25 mouse cellular contexts compared by ENCODE assay signal in the genomic region with DNA sequence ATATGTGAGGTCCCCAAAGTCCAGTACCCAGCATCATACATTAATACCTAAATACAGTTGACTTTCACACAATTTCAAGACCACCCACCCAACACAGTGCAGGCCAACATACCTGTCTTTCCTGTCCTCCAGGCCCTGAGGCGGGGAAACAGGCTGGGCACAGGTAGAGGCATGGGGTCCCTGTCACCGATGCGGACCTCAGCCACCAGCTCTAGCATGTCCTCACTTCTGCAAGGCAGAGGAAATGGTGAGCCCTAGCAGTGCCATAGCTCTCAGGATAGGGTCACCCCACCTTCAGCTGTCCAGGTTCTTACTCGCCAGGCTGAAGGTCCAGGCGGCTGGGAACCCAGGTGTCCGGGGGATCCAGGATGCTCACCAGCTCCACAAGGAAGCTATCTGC.
"Had no signal": no experiment of that assay in that cellular context is flagged by ENCODE, and none has a peak within 500 bp of the region (broad histone marks: within the 10 kb centered on the region; RNA-seq: fewer than 3 reads in every experiment).

No protein-coding gene starts in this region.

- H3K27ac ChIP-seq: hindbrain, embryonic 13.5 days; hindbrain, embryonic 15.5 days; hindbrain, postnatal 0 days; kidney, embryonic 15.5 days; kidney, postnatal 0 days; limb, embryonic 12.5 days; liver, embryonic 15.5 days had no signal

- H3K4me3 ChIP-seq: heart, embryonic 12.5 days; hindbrain, embryonic 13.5 days; hindbrain, embryonic 15.5 days; kidney, embryonic 15.5 days; limb, embryonic 12.5 days; liver, embryonic 13.5 days; liver, embryonic 15.5 days had no signal

- DNase-seq: gastrocnemius, postnatal 14 days; gastrocnemius, postnatal 36 days; heart, adult 18-20 months; heart, postnatal 10 days; heart, postnatal 36 days; kidney, adult 11 months; kidney, adult 2 months; kidney, adult 9 months; kidney, postnatal 14 days; kidney, postnatal 36 days; layer of hippocampus, adult 9-11 months; layer of hippocampus, postnatal 36 days; left cerebral cortex, postnatal 4 days; liver; liver, embryonic 13.5 days had no signal

- H3K4me2 ChIP-seq: heart, embryonic 12.5 days; hindbrain, embryonic 13.5 days; hindbrain, embryonic 15.5 days; kidney, embryonic 15.5 days; limb, embryonic 12.5 days; liver, embryonic 11.5 days had no signal

- H3K9me3 ChIP-seq: heart, embryonic 12.5 days; hindbrain, embryonic 13.5 days; hindbrain, embryonic 15.5 days; kidney, embryonic 15.5 days; limb, embryonic 12.5 days; liver, embryonic 13.5 days; liver, embryonic 15.5 days had no signal

- H3K9ac ChIP-seq: heart, embryonic 12.5 days; hindbrain, embryonic 13.5 days; hindbrain, embryonic 15.5 days; kidney, embryonic 15.5 days; limb, embryonic 12.5 days; liver, embryonic 13.5 days; liver, embryonic 15.5 days had no signal

- H3K27me3 ChIP-seq: heart, embryonic 12.5 days; hindbrain, embryonic 13.5 days; hindbrain, embryonic 15.5 days; kidney, embryonic 15.5 days; limb, embryonic 12.5 days; liver, embryonic 13.5 days; liver, embryonic 15.5 days had no signal

- ATAC-seq: hindbrain, postnatal 0 days; intestine, embryonic 16.5 days had no signal
